Mouse (Mus musculus) brown adipose tissue, adult 24 weeks (tissue): ENCODE measurements around the gene Cpxm1. TPM values are rescaled to one million over a fixed set of nuclear protein-coding genes. Genes with fewer than 3 reads are reported as not detected.

ENCODE experiments used
- H3K27ac ChIP-seq: fragments of 200-500 bp; replicated peaks from 2 replicates; pipeline ENCODE4 v1.5.1; 2012; ENCODE audit warnings: low read depth, mild to moderate bottlenecking, low read length
- H3K4me1 ChIP-seq: fragments of 200-500 bp; 2 replicates; pipeline ENCODE4 v1.6.1; 2012; ENCODE audit warnings: low read length, mixed read lengths; ENCODE audit not compliant: control insufficient read depth, insufficient read depth, insufficient read length
- H3K4me3 ChIP-seq: fragments of 200-500 bp; 2 replicates; pipeline ENCODE4 v1.5.1; 2012; ENCODE audit warnings: low read depth, mild to moderate bottlenecking, low read length, moderate library complexity; ENCODE audit not compliant: insufficient read depth
- polyA plus RNA-seq: library from polyadenylated mRNA; stranded (reverse); fragments of >200 nt; gene quantifications from 2 replicates; pipeline ENCODE4 v1.2.4, GENCODE M21; 2012; ENCODE audit not compliant: missing spikeins, insufficient read depth, insufficient read length

The Cpxm1 gene
- polyA plus RNA-seq = 8.2 and 9.9 TPM in 2 replicates

GRCm38 (mm10) chr2:130397186-130397985 is at the start of gene Cpxm1:
Gene Cpxm1, minus strand, starts transcription at chr2:130397574.
- Histone ChIP-seq H3K27ac (no peak within 1 kb of the TSS), H3K4me3 (peak within 1 kb of the TSS; percentile 36), H3K4me1 (no peaks in the 10 kb centered on the region)

DNA sequence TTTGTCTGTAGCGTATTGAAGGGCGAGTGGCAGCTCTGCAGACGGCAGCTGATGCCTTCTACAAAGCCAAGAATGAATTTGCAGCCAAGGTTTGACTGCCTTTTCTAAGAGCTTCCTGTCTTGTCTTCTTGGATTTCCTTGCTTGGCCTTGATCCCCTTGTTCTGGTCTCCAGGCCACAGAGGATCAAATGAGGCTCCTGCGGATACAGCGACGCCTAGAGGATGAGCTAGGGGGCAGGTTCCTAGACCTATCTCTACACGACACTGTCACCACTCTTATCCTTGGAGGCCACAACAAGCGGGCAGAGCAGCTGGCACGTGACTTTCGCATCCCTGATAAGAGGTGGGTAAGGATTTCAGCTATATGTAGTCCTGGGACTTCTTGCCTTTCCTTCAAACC is 44.8 kb upstream of the Cpxm1 start:
- Histone ChIP-seq H3K27ac (no peak overlapping the region), H3K4me1 (no peaks in the 10 kb centered on the region), H3K4me3 (no peak overlapping the region)

DNA sequence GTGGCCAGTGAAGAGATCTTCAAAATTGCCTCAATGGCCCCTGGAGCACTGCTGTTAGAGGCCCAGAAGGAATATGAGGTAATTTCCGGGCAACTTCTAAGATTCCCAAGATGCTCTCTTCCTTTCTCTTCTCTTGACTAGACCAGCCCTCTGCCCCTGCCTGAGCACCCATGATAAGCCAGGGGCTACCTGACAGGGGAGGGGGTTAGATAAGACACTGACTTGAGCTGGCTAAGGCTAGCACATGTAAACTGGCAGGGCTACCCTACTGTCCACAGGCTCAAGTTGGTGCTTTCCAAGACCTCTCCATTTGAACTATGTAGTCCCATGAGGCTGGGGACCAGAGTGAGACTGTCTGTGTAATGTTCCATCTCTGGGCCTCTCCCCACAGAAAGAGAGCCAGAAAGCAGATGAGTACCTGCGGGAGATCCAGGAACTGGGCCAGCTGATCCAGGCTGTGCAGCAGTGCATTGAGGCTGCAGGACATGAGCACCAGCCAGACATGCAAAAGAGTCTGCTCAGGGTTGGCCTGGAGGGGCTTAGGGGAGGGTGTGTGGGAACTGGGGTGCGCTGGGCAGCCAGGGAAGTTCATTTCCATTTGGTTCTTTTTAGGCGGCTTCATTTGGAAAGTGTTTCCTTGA is 42.6 kb upstream of the Cpxm1 start:
- no peak overlapping the region for H3K4me3 ChIP-seq
- no peaks in the 10 kb centered on the region for H3K4me1 ChIP-seq
- no peak overlapping the region for H3K27ac ChIP-seq

DNA sequence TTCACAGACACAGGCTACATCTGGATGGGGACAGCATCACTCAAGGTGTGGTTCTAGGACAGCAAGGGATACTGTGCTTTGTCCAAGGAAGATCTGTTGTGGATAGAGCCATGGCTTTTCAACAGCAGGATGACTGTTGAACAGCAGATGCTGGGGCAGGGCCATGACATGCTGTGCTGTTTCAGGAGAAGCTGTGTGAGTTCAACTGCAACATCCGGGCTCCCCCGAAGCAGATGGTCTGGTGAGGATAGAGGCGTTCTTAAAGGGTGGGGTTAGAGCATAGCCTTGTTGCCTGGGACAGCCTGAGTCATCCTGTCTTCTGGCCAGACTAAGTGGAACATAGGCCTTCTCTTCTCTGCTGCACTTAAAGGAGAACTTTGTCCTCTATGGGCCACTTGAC is 41.5 kb upstream of the Cpxm1 start:
- Histone ChIP-seq H3K4me1 (no peaks in the 10 kb centered on the region), H3K4me3 (no peak overlapping the region), H3K27ac (no peak overlapping the region)

DNA sequence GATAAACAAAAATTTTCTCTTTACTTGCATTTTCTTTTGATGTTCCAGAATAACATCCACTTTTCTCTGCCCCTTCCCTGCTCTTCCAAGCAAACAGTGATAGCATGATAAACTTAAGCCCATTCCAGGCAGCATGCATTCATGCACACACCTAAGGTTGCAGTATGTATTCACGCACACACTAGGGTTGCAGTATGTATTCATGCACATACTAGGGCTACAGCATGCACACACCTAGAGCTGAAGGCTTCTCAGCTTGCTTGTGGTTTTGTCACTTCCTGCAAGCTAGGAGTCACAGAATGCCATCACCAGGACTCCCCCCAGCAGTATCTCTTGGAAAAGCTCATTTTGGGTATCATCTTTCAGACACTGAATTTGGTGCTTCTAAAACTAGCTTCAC is 39.4 kb upstream of the Cpxm1 start:
- Histone ChIP-seq H3K4me1 (no peaks in the 10 kb centered on the region), H3K4me3 (no peak overlapping the region), H3K27ac (no peak overlapping the region)

DNA sequence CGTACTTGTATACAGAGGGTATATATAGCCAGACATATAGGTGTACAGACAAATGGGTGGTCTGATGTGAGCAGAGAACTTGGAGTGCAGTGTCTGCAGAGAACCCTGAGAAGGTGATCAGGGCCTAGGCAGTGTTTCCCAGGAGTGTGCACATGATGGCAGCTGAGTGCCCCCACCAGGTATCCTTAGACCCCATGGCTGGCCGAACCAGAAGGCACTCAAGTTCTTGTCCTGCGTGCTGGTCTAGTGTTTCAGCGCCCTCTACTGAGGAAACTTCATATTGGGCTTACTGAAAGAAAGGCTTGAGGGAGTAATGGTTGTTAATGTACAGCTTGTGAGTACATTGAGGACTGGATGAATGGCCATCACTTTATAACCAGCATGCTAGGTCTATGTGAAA is 35.8 kb upstream of the Cpxm1 start:
- H3K4me1 ChIP-seq = no peaks in the 10 kb centered on the region
- no peak overlapping the region for H3K4me3 ChIP-seq
- H3K27ac ChIP-seq = no peak overlapping the region

DNA sequence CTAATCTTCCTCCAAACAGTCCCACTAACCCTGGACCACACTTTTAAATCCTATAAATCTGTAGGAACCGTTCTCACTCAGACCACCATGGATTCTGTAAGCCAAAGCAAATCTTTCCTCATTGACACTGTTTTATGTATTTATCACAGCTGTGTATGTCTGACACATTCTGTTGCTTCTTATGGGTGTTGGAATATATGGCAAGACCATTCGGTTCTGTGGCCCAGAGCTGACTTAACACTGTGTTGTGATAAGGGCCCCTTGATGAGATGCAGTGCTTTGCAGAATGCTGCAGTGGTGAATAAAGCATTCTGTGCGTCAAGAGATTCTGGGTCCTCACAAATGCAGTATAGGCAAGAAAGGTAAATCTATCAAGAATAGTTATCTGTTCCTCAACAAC is 34.8 kb upstream of the Cpxm1 start:
- Histone ChIP-seq H3K4me1 (no peaks in the 10 kb centered on the region), H3K4me3 (no peak overlapping the region), H3K27ac (no peak overlapping the region)

DNA sequence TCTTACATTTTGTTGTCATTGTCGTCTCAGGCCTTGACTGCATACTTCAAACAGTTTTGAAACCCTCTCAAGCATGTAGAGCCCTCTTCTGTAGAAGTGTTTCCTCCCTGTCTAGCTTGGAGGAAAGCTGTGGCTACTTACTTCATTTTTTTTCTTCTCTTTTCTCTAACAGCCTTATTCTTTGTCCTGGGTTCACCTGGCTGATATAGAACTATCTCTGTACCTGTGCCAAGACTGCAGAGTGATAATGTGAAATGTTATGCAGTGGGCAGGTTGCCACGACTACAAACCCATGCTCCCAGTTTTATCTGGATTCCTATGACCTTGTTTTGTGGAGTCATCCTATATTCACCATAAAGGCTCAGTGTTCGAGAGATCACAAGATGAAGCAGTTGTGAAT is 33.1 kb upstream of the Cpxm1 start:
- Histone ChIP-seq H3K27ac (no peak overlapping the region), H3K4me3 (no peak overlapping the region)

DNA sequence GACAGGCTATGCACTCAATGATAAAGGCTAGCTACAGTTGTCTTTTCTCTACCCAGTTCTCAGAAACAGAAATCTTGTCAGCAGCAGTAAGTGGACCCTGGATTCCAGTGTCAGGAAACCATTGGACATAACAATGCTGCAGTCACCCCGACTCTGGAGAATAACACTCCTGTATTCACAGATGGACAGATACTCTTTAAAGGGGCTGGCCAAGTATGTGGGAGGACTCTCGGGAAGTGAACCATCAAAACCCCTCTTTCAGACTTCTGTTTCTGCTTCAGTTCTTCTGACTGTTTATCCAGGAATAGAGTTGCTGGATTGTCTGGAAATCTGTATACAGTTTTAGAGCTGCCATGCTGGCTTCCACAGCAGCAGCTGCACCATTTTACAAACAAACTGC is 32.5 kb upstream of the Cpxm1 start:
- Histone ChIP-seq H3K27ac (no peak overlapping the region), H3K4me1 (no peaks in the 10 kb centered on the region), H3K4me3 (no peak overlapping the region)

More for the DNA sequence above, 33.1 kb upstream of the Cpxm1 start:
- H3K4me1 ChIP-seq = no peaks in the 10 kb centered on the region

DNA sequence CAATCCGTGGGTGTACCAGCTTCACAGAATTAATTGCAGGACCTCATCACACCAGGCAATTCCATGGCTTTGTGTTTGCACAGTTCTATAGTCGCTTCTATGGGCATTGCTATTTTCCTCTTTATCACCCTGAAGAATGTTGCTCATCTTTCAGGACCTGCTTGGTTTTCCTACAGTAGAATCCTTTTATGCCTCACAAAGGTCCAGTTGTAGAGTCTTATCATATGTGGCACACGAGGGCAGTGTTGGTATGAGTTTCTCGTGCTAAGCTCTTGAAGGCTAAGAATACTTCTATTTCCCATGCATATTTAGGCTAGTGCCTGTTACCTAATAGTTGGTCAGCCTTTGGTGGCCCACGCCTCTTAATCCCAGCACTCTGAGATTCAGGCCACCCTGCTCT is 27.7 kb upstream of the Cpxm1 start:
- H3K4me3 ChIP-seq = peak overlapping the region; percentile 81
- peaks cover 5% of the 10 kb centered on the region for H3K4me1 ChIP-seq
- no peak overlapping the region for H3K27ac ChIP-seq

- Histone ChIP-seq H3K4me3 (peak within 1 kb of the TSS; percentile 81), H3K27ac (peak within 1 kb of the TSS; percentile 66), H3K4me1 (peaks cover 5% of the 10 kb centered on the region)
Measured at GRCm38 (mm10) chr2:130424126-130424853, 26.9 kb upstream of the Cpxm1 start, which contains the start of the genes Vps16 and Pced1a. Gene Vps16, plus strand, starts transcription at chr2:130424339. Gene Pced1a, minus strand, starts transcription at chr2:130424701.

- H3K4me3 ChIP-seq = peak overlapping the region; percentile 81
- peaks cover 5% of the 10 kb centered on the region for H3K4me1 ChIP-seq
- H3K27ac ChIP-seq = peak overlapping the region; percentile 54
Measured at GRCm38 (mm10) chr2:130423397-130424125, 26.2 kb upstream of the Cpxm1 start.

GRCm38 (mm10) chr2:130421781-130422620 is 24.6 kb upstream of the Cpxm1 start:
- peaks cover 5% of the 10 kb centered on the region for H3K4me1 ChIP-seq
- H3K27ac ChIP-seq = no peak overlapping the region
- H3K4me3 ChIP-seq = no peak overlapping the region
